Mouse (Mus musculus): ENCODE results near the gene Stk38.

The Stk38 gene

GRCm38 (mm10) chr17:28954416-28954815, 53.4 kb downstream of the Stk38 start:
- no peak for DNase-seq (ENCODE audit: low read depth, low spot score)

GRCm38 (mm10) chr17:28953251-28953650, 54.5 kb downstream of the Stk38 start:
- no peak for DNase-seq (ENCODE audit: low read depth, low spot score)

GRCm38 (mm10) chr17:28951831-28952799, 55.7 kb downstream of the Stk38 start, which contains the start of gene Kctd20:
TSS of gene Kctd20 (plus strand) at chr17:28951950.
- DNase-seq (ENCODE audit: low read depth, low spot score), result peak; percentile 92

- DNase-seq (ENCODE audit: low read depth, low spot score), result no peak
Measured at GRCm38 (mm10) chr17:28950751-28951150, 57.0 kb downstream of the Stk38 start.

GRCm38 (mm10) chr17:28948661-28949060, 59.1 kb downstream of the Stk38 start:
- DNase-seq (ENCODE audit: low read depth, low spot score), result no peak

- DNase-seq (ENCODE audit: low read depth, low spot score), result no peak
Measured at GRCm38 (mm10) chr17:28947011-28947939, 60.5 kb downstream of the Stk38 start.

GRCm38 (mm10) chr17:28944481-28944880, 63.3 kb downstream of the Stk38 start:
- DNase-seq (ENCODE audit: low read depth, low spot score), result no peak

GRCm38 (mm10) chr17:28943740-28944139, 64.1 kb downstream of the Stk38 start, which contains the start of gene Pxt1:
TSS of gene Pxt1 (minus strand) at chr17:28943840.
- DNase-seq (ENCODE audit: low read depth, low spot score), result no peak

- no peak for DNase-seq (ENCODE audit: low read depth, low spot score)
Measured at GRCm38 (mm10) chr17:28942101-28942500, 65.7 kb downstream of the Stk38 start.

- no peak for DNase-seq (ENCODE audit: low read depth, low spot score)
Measured at GRCm38 (mm10) chr17:28940776-28941555, 66.8 kb downstream of the Stk38 start.

GRCm38 (mm10) chr17:28936622-28937345, 71.0 kb downstream of the Stk38 start:
- no peak for DNase-seq (ENCODE audit: low read depth, low spot score)

- no peak for DNase-seq (ENCODE audit: low read depth, low spot score)
Measured at GRCm38 (mm10) chr17:28936133-28936532, 71.7 kb downstream of the Stk38 start.

- no peak for DNase-seq (ENCODE audit: low read depth, low spot score)
Measured at GRCm38 (mm10) chr17:28934120-28934916, 73.5 kb downstream of the Stk38 start.

GRCm38 (mm10) chr17:28932274-28932673, 75.5 kb downstream of the Stk38 start:
- no peak for DNase-seq (ENCODE audit: low read depth, low spot score)

GRCm38 (mm10) chr17:28931436-28932211, 76.2 kb downstream of the Stk38 start:
- DNase-seq (ENCODE audit: low read depth, low spot score), result no peak

- peak; percentile 75 for DNase-seq (ENCODE audit: low read depth, low spot score)
Measured at GRCm38 (mm10) chr17:28930392-28931074, 77.3 kb downstream of the Stk38 start.

GRCm38 (mm10) chr17:28929369-28929768, 78.4 kb downstream of the Stk38 start:
- DNase-seq (ENCODE audit: low read depth, low spot score), result no peak

GRCm38 (mm10) chr17:28928004-28928403, 79.8 kb downstream of the Stk38 start:
- no peak for DNase-seq (ENCODE audit: low read depth, low spot score)

Measured in mesoderm, embryonic 11.5 days (tissue).